Mouse (Mus musculus): Measurements from ENCODE around the gene Ptprt. TPM values are rescaled to one million over a fixed set of nuclear protein-coding genes. Genes with fewer than 3 reads are reported as not detected.

The Ptprt gene
- total and polyA plus RNA-seq, 3 experiments = not detected

GRCm38 (mm10) chr2:162082391-162082790 is 578.6 kb downstream of the Ptprt start:
- Histone ChIP-seq H3K4me1 (ENCODE audit: control insufficient read depth in 1 of 2, insufficient read depth in 2 of 2, low read length in 2 of 2) (no peaks in the 10 kb centered on the region), H3K27me3 (ENCODE audit: control insufficient read depth in 1 of 2, insufficient read depth in 2 of 2, low read length in 2 of 2) (no peaks in the 10 kb centered on the region), H3K4me3 (ENCODE audit: control insufficient read depth in 1 of 2, insufficient read depth in 1 of 2, low read depth in 2 of 2, low read length in 2 of 2) (no peak overlapping the region), H3K9ac (ENCODE audit: control insufficient read depth, low read depth, low read length, poor library complexity, severe bottlenecking) (no peak overlapping the region), H3K79me2 (ENCODE audit: control insufficient read depth, insufficient read depth, low read length, poor library complexity) (no peaks in the 10 kb centered on the region), H3K27ac (ENCODE audit: control insufficient read depth, low read depth, low read length) (no peak overlapping the region), H3K9me3 (replicated peaks; ENCODE audit: insufficient read depth, low read length) (no peaks in the 10 kb centered on the region), H3K36me3 (ENCODE audit: control insufficient read depth in 1 of 2, insufficient read depth in 2 of 2, low read length in 2 of 2) (no peaks in the 10 kb centered on the region)
- no peak for DNase-seq (ENCODE audit: low read depth, low spot score)
- TF ChIP-seq MYC (IDR thresholded peaks at IDR 0.05; ENCODE audit: low read depth, low read length) = no peak
- no peak for TF ChIP-seq USF1 (IDR thresholded peaks at IDR 0.05; ENCODE audit: low read depth, low read length)
- no peak for TF ChIP-seq USF2 (IDR thresholded peaks at IDR 0.05; ENCODE audit: borderline replicate concordance in 1 of 2, insufficient read depth in 1 of 2, low read depth in 1 of 2, low read length in 2 of 2)
- TF ChIP-seq MXI1 (IDR thresholded peaks at IDR 0.05; ENCODE audit: low read depth, low read length) = no peak
- no peak for TF ChIP-seq TBP (IDR thresholded peaks at IDR 0.05; ENCODE audit: low read depth, low read length)
- TF ChIP-seq MYB (IDR thresholded peaks at IDR 0.05; ENCODE audit: low read depth, low read length) = no peak
- no peak for TF ChIP-seq TCF12 (IDR thresholded peaks at IDR 0.05; ENCODE audit: low read depth, low read length)

GRCm38 (mm10) chr2:162080717-162081398 is 580.1 kb downstream of the Ptprt start:
- Histone ChIP-seq H3K4me3 (ENCODE audit: control insufficient read depth in 1 of 2, insufficient read depth in 1 of 2, low read depth in 2 of 2, low read length in 2 of 2) (no peak overlapping the region), H3K9ac (ENCODE audit: control insufficient read depth, low read depth, low read length, poor library complexity, severe bottlenecking) (no peak overlapping the region), H3K79me2 (ENCODE audit: control insufficient read depth, insufficient read depth, low read length, poor library complexity) (no peaks in the 10 kb centered on the region), H3K36me3 (ENCODE audit: control insufficient read depth in 1 of 2, insufficient read depth in 2 of 2, low read length in 2 of 2) (no peaks in the 10 kb centered on the region), H3K9me3 (replicated peaks; ENCODE audit: insufficient read depth, low read length) (no peaks in the 10 kb centered on the region), H3K27ac (ENCODE audit: control insufficient read depth, low read depth, low read length) (no peak overlapping the region), H3K4me1 (ENCODE audit: control insufficient read depth in 1 of 2, insufficient read depth in 2 of 2, low read length in 2 of 2) (no peaks in the 10 kb centered on the region), H3K27me3 (ENCODE audit: control insufficient read depth in 1 of 2, insufficient read depth in 2 of 2, low read length in 2 of 2) (no peaks in the 10 kb centered on the region)
- DNase-seq (ENCODE audit: low read depth, low spot score) = no peak
- TF ChIP-seq MEF2A (IDR thresholded peaks at IDR 0.05; ENCODE audit: extremely low read depth, insufficient replicate concordance, low read depth, low read length, poor library complexity, severe bottlenecking) (no peak), TBP (IDR thresholded peaks at IDR 0.05; ENCODE audit: low read depth, low read length) (no peak), SIN3A (IDR thresholded peaks at IDR 0.05; ENCODE audit: low read length) (no peak), POLR2AphosphoS2 (IDR thresholded peaks at IDR 0.05; ENCODE audit: low read length) (no peak)

- Histone ChIP-seq H3K79me2 (ENCODE audit: control insufficient read depth, insufficient read depth, low read length, poor library complexity) (no peaks in the 10 kb centered on the region), H3K9ac (ENCODE audit: control insufficient read depth, low read depth, low read length, poor library complexity, severe bottlenecking) (no peak overlapping the region), H3K4me1 (ENCODE audit: control insufficient read depth in 1 of 2, insufficient read depth in 2 of 2, low read length in 2 of 2) (no peaks in the 10 kb centered on the region), H3K27ac (ENCODE audit: control insufficient read depth, low read depth, low read length) (no peak overlapping the region), H3K4me3 (ENCODE audit: control insufficient read depth in 1 of 2, insufficient read depth in 1 of 2, low read depth in 2 of 2, low read length in 2 of 2) (no peak overlapping the region), H3K36me3 (ENCODE audit: control insufficient read depth in 1 of 2, insufficient read depth in 2 of 2, low read length in 2 of 2) (no peaks in the 10 kb centered on the region), H3K27me3 (ENCODE audit: control insufficient read depth in 1 of 2, insufficient read depth in 2 of 2, low read length in 2 of 2) (no peaks in the 10 kb centered on the region), H3K9me3 (replicated peaks; ENCODE audit: insufficient read depth, low read length) (no peaks in the 10 kb centered on the region)
- TF ChIP-seq EP300 (IDR thresholded peaks at IDR 0.05; ENCODE audit: low read depth in 1 of 2, low read length in 2 of 2) = no peak
- TF ChIP-seq MAX (IDR thresholded peaks at IDR 0.05; ENCODE audit: low read length) = no peak
- TF ChIP-seq POLR2AphosphoS2 (IDR thresholded peaks at IDR 0.05; ENCODE audit: low read length) = no peak
- no peak for TF ChIP-seq CTCF (IDR thresholded peaks at IDR 0.05 in 2 of 3, conservative IDR thresholded peaks at IDR 0.05 in 1 of 3; ENCODE audit: control insufficient read depth in 1 of 3, insufficient read depth in 1 of 3, low read depth in 2 of 3, low read length in 3 of 3, poor library complexity in 1 of 3, severe bottlenecking in 1 of 3)
- no peak for TF ChIP-seq UBTF (IDR thresholded peaks at IDR 0.05; ENCODE audit: borderline replicate concordance, insufficient read depth, low read depth, low read length)
- TF ChIP-seq TCF12 (IDR thresholded peaks at IDR 0.05; ENCODE audit: low read depth, low read length) = no peak
- TF ChIP-seq HCFC1 (IDR thresholded peaks at IDR 0.05; ENCODE audit: low read depth, low read length) = no peak
- TF ChIP-seq ELF1 (IDR thresholded peaks at IDR 0.05; ENCODE audit: low read depth, low read length) = no peak
- no peak for TF ChIP-seq USF1 (IDR thresholded peaks at IDR 0.05; ENCODE audit: low read depth, low read length)
- no peak for TF ChIP-seq MYC (IDR thresholded peaks at IDR 0.05; ENCODE audit: low read depth, low read length)
- no peak for TF ChIP-seq RAD21 (IDR thresholded peaks at IDR 0.05; ENCODE audit: low read depth, low read length)
- no peak for TF ChIP-seq NELFE (IDR thresholded peaks at IDR 0.05; ENCODE audit: low read depth, low read length)
- TF ChIP-seq ZNF384 (IDR thresholded peaks at IDR 0.05; ENCODE audit: low read depth, low read length) = no peak
- TF ChIP-seq MAZ (IDR thresholded peaks at IDR 0.05; ENCODE audit: low read depth, low read length) = no peak
- no peak for TF ChIP-seq ZC3H11A (IDR thresholded peaks at IDR 0.05; ENCODE audit: low read depth, low read length)
- no peak for TF ChIP-seq BHLHE40 (IDR thresholded peaks at IDR 0.05; ENCODE audit: borderline replicate concordance, low read depth, low read length)
- no peak for TF ChIP-seq TBP (IDR thresholded peaks at IDR 0.05; ENCODE audit: low read depth, low read length)
- no peak for TF ChIP-seq POLR2A (IDR thresholded peaks at IDR 0.05; ENCODE audit: control insufficient read depth in 1 of 2, insufficient read depth in 1 of 2, low read depth in 1 of 2, low read length in 2 of 2, poor library complexity in 1 of 2)
- no peak for DNase-seq (ENCODE audit: low read depth, low spot score)
These were observed 582.2 kb downstream of the Ptprt start for GRCm38 (mm10) chr2:162078571-162079280.
